Mouse (Mus musculus): ENCODE results near the gene 4930579F01Rik. TPM values are rescaled to one million over a fixed set of nuclear protein-coding genes. Genes with fewer than 3 reads are reported as not detected.

The 4930579F01Rik gene
- polyA plus RNA-seq, 1 experiment: not detected

GRCm38 (mm10) chr3:138123842-138124241, 69.8 kb downstream of the 4930579F01Rik start:
- whole genome bisulfite sequencing: 72% methylated on average over 10 of the region's 10 CpGs
- Histone ChIP-seq H3K27me3 (replicated peaks; ENCODE audit: control insufficient read depth, insufficient read depth, low read length) (no peaks in the 10 kb centered on the region), H3K27ac (ENCODE audit: insufficient read depth, low read depth, low read length) (no peak overlapping the region), H3K36me3 (ENCODE audit: control insufficient read depth, insufficient read depth, low read length) (no peaks in the 10 kb centered on the region), H3K4me3 (ENCODE audit: insufficient read depth, low read depth, low read length) (no peak overlapping the region), H3K4me1 (ENCODE audit: control insufficient read depth, insufficient read depth, low read length) (no peaks in the 10 kb centered on the region)
- no peak for DNase-seq
- TF ChIP-seq CTCF (conservative IDR thresholded peaks at IDR 0.05; ENCODE audit: insufficient read depth, insufficient read length, low read depth, low read length) (no peak), POLR2A (IDR thresholded peaks at IDR 0.05; ENCODE audit: low read depth, low read length) (no peak)

DNA sequence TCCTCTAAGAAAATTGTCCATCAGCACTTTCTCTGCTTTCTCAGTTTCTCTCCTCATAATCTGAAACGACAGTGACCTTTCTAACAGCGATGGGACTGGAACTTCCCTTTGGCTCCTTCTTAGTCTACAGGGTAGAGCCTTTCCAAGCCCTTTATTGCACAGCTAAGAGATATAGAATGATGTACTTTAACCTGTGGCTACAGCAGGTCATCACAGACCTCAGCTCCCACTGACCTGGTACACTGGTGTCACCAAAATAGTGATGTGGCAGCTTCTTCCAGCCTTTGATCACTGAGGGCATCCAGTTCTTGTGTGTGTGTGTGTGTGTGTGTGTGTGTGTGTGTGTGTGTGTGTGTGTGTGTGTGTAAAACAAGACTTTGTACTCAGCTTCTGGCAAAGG, 72.2 kb downstream of the 4930579F01Rik start:
- H3K4me1 ChIP-seq (ENCODE audit: control insufficient read depth, insufficient read depth, low read length): no peaks in the 10 kb centered on the region
- TF ChIP-seq CTCF (conservative IDR thresholded peaks at IDR 0.05; ENCODE audit: insufficient read depth, insufficient read length, low read depth, low read length) (no peak), POLR2A (IDR thresholded peaks at IDR 0.05; ENCODE audit: low read depth, low read length) (no peak)
- no peaks in the 10 kb centered on the region for H3K27me3 ChIP-seq (replicated peaks; ENCODE audit: control insufficient read depth, insufficient read depth, low read length)
- DNase-seq: no peak
- no peak overlapping the region for H3K27ac ChIP-seq (ENCODE audit: insufficient read depth, low read depth, low read length)
- WGBS: 85% methylated on average over 2 of the region's 2 CpGs
- H3K36me3 ChIP-seq (ENCODE audit: control insufficient read depth, insufficient read depth, low read length): no peaks in the 10 kb centered on the region
- no peak overlapping the region for H3K4me3 ChIP-seq (ENCODE audit: insufficient read depth, low read depth, low read length)

- WGBS: 91% methylated on average over 16 of the region's 16 CpGs
- Histone ChIP-seq H3K36me3 (ENCODE audit: control insufficient read depth, insufficient read depth, low read length) (no peaks in the 10 kb centered on the region), H3K4me1 (ENCODE audit: control insufficient read depth, insufficient read depth, low read length) (no peaks in the 10 kb centered on the region), H3K27me3 (replicated peaks; ENCODE audit: control insufficient read depth, insufficient read depth, low read length) (no peaks in the 10 kb centered on the region), H3K4me3 (ENCODE audit: insufficient read depth, low read depth, low read length) (no peak overlapping the region), H3K27ac (ENCODE audit: insufficient read depth, low read depth, low read length) (no peak overlapping the region)
- no peak for DNase-seq
- TF ChIP-seq CTCF (conservative IDR thresholded peaks at IDR 0.05; ENCODE audit: insufficient read depth, insufficient read length, low read depth, low read length): no peak
- TF ChIP-seq POLR2A (IDR thresholded peaks at IDR 0.05; ENCODE audit: low read depth, low read length): no peak
Observed at GRCm38 (mm10) chr3:138119444-138120105, 74.0 kb downstream of the 4930579F01Rik start.

GRCm38 (mm10) chr3:138118831-138119230, 74.8 kb downstream of the 4930579F01Rik start:
- Histone ChIP-seq H3K4me1 (ENCODE audit: control insufficient read depth, insufficient read depth, low read length) (no peaks in the 10 kb centered on the region), H3K36me3 (ENCODE audit: control insufficient read depth, insufficient read depth, low read length) (no peaks in the 10 kb centered on the region), H3K27me3 (replicated peaks; ENCODE audit: control insufficient read depth, insufficient read depth, low read length) (no peaks in the 10 kb centered on the region), H3K4me3 (ENCODE audit: insufficient read depth, low read depth, low read length) (peak overlapping the region; percentile 1; the same call in 1 of the 2 replicates), H3K27ac (ENCODE audit: insufficient read depth, low read depth, low read length) (no peak overlapping the region)
- no peak for DNase-seq
- no peak for TF ChIP-seq CTCF (conservative IDR thresholded peaks at IDR 0.05; ENCODE audit: insufficient read depth, insufficient read length, low read depth, low read length)
- TF ChIP-seq POLR2A (IDR thresholded peaks at IDR 0.05; ENCODE audit: low read depth, low read length): no peak
- WGBS: 66% methylated on average over 14 of the region's 14 CpGs

DNA sequence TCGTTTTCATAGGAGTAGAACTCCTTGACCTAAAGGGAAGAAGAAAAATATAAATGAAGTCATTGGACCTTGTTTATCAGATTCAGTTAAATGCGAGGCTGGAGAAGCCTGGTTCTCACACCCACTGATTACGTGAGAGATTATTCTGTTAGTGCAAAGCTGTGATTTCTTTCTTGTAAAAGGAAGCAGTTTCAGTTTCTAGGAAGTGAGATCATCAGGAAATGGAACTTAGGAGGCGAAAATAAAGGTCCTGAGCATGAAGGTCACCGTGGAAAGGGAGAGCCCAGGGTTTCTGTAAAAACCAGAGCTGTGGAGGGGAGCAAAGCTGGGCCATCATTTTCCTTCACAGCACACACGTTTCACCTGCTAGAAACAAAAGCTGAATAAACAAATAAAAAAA, 75.2 kb downstream of the 4930579F01Rik start:
- Histone ChIP-seq H3K4me3 (ENCODE audit: insufficient read depth, low read depth, low read length) (no peak overlapping the region), H3K4me1 (ENCODE audit: control insufficient read depth, insufficient read depth, low read length) (no peaks in the 10 kb centered on the region), H3K27ac (ENCODE audit: insufficient read depth, low read depth, low read length) (no peak overlapping the region), H3K27me3 (replicated peaks; ENCODE audit: control insufficient read depth, insufficient read depth, low read length) (no peaks in the 10 kb centered on the region), H3K36me3 (ENCODE audit: control insufficient read depth, insufficient read depth, low read length) (no peaks in the 10 kb centered on the region)
- 54% methylated on average over 6 of the region's 6 CpGs for WGBS
- no peak for DNase-seq
- TF ChIP-seq CTCF (conservative IDR thresholded peaks at IDR 0.05; ENCODE audit: insufficient read depth, insufficient read length, low read depth, low read length): no peak
- TF ChIP-seq POLR2A (IDR thresholded peaks at IDR 0.05; ENCODE audit: low read depth, low read length): no peak

DNA sequence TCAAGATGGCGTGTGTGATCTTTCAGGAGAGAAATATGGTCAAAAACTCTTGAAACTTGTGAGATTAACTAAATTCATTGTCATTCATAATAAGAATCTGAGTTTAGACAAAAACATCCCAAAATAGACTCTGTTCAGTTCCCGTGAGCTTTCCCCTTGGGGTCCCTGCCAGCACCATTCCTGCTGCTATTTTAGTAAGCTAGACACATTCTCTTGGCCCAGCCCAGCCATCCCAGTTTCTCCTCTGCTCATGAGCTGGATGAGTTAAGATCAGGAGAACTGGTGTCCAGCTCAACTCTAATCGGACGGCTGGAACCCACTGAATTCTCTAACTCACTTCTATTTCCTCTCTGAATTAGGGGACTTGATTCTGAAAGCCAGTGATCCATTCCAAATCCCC, 76.8 kb downstream of the 4930579F01Rik start:
- no peak overlapping the region for H3K4me3 ChIP-seq (ENCODE audit: insufficient read depth, low read depth, low read length)
- no peak overlapping the region for H3K27ac ChIP-seq (ENCODE audit: insufficient read depth, low read depth, low read length)
- TF ChIP-seq CTCF (conservative IDR thresholded peaks at IDR 0.05; ENCODE audit: insufficient read depth, insufficient read length, low read depth, low read length) (no peak), POLR2A (IDR thresholded peaks at IDR 0.05; ENCODE audit: low read depth, low read length) (no peak)
- WGBS: 79% methylated on average over 4 of the region's 4 CpGs
- H3K4me1 ChIP-seq (ENCODE audit: control insufficient read depth, insufficient read depth, low read length): no peaks in the 10 kb centered on the region
- no peaks in the 10 kb centered on the region for H3K36me3 ChIP-seq (ENCODE audit: control insufficient read depth, insufficient read depth, low read length)
- H3K27me3 ChIP-seq (replicated peaks; ENCODE audit: control insufficient read depth, insufficient read depth, low read length): no peaks in the 10 kb centered on the region
- DNase-seq: no peak

GRCm38 (mm10) chr3:138114106-138114505, 79.5 kb downstream of the 4930579F01Rik start:
- Histone ChIP-seq H3K4me1 (ENCODE audit: control insufficient read depth, insufficient read depth, low read length) (no peaks in the 10 kb centered on the region), H3K36me3 (ENCODE audit: control insufficient read depth, insufficient read depth, low read length) (no peaks in the 10 kb centered on the region), H3K4me3 (ENCODE audit: insufficient read depth, low read depth, low read length) (no peak overlapping the region), H3K27me3 (replicated peaks; ENCODE audit: control insufficient read depth, insufficient read depth, low read length) (no peaks in the 10 kb centered on the region), H3K27ac (ENCODE audit: insufficient read depth, low read depth, low read length) (no peak overlapping the region)
- WGBS: 88% methylated on average over 17 of the region's 17 CpGs
- no peak for TF ChIP-seq POLR2A (IDR thresholded peaks at IDR 0.05; ENCODE audit: low read depth, low read length)
- DNase-seq: no peak

Other genes with a start within 250 kb of the 4930579F01Rik start
- 1.7 and 2.3 TPM in 2 replicates for gene Dapp1, start 212.3 kb downstream of the 4930579F01Rik start, polyA plus RNA-seq (2012; rRNA removed)
- 0.01 and 0.42 TPM in 2 replicates for gene 1110002E22Rik, start 128.8 kb downstream of the 4930579F01Rik start, polyA plus RNA-seq (2012; rRNA removed)
- 0.08 TPM in 1 of 2 replicates, not detected in the other for gene Gm5105, start 126.4 kb downstream of the 4930579F01Rik start, polyA plus RNA-seq (2012; rRNA removed)
- gene Trmt10a, start 50.4 kb downstream of the 4930579F01Rik start, polyA plus RNA-seq (2012; rRNA removed): 1.5 and 2.0 TPM in 2 replicates
- gene Mttp, start 48.9 kb downstream of the 4930579F01Rik start, polyA plus RNA-seq (2012; rRNA removed): 6.0 and 6.9 TPM in 2 replicates
- gene Adh7, start 23.9 kb upstream of the 4930579F01Rik start, polyA plus RNA-seq (2012; rRNA removed): 0.25 and 0.29 TPM in 2 replicates
- gene Adh1, start 67.2 kb upstream of the 4930579F01Rik start, polyA plus RNA-seq (2012; rRNA removed): 251 and 256 TPM in 2 replicates
- gene Adh6a, start 119.5 kb upstream of the 4930579F01Rik start, polyA plus RNA-seq (2012; rRNA removed): 0.07 and 0.23 TPM in 2 replicates
- gene Adh6b, start 147.9 kb upstream of the 4930579F01Rik start, polyA plus RNA-seq (2012; rRNA removed): 0.05 and 0.11 TPM in 2 replicates
- 0.08 and 0.31 TPM in 2 replicates for gene Adh4, start 221.6 kb upstream of the 4930579F01Rik start, polyA plus RNA-seq (2012; rRNA removed)
- gene Adh5, start 249.3 kb upstream of the 4930579F01Rik start, polyA plus RNA-seq (2012; rRNA removed): 82.6 and 107 TPM in 2 replicates

Data from kidney, adult 2 months (tissue).